In genomic region chr5:96258210-96258609, GRCm38 (mm10) we compare ENCODE assay signal across 27 mouse cellular contexts.
"Had no signal": no experiment of that assay in that cellular context is flagged by ENCODE, and none has a peak within 500 bp of the region (broad histone marks: within the 10 kb centered on the region; RNA-seq: fewer than 3 reads in every experiment).

No protein-coding gene starts in this region.

- ATAC-seq: hindbrain, embryonic 16.5 days; inflammation-experienced regulatory T-cells, adult 6 months; intestine, embryonic 15.5 days; intestine, postnatal 0 days had no signal

- DNase-seq: gastrocnemius, adult 2 months; gastrocnemius, postnatal 10 days; gastrocnemius, postnatal 25 days; heart, adult 18-20 months; heart, postnatal 10 days; heart, postnatal 4 days; kidney, adult 18-20 months; kidney, adult 8-10 months; kidney, postnatal 10 days; kidney, postnatal 25 days; kidney, postnatal 4 days; layer of hippocampus, adult 9-11 months; liver; liver, embryonic 13.5 days had no signal

- H3K4me2 ChIP-seq: heart, embryonic 12.5 days; hindbrain, embryonic 12.5 days; hindbrain, embryonic 14.5 days; intestine, embryonic 15.5 days; limb, embryonic 13.5 days; liver, embryonic 11.5 days; liver, embryonic 13.5 days; liver, embryonic 15.5 days had no signal

- H3K4me3 ChIP-seq: gastrocnemius, adult 2 months; heart, embryonic 10.5 days; heart, embryonic 12.5 days; hindbrain, embryonic 10.5 days; hindbrain, embryonic 12.5 days; intestine, embryonic 15.5 days; left cerebral cortex, adult 2 months; limb, embryonic 13.5 days; liver, embryonic 13.5 days; liver, embryonic 15.5 days had no signal

- H3K9ac ChIP-seq: heart, embryonic 12.5 days; hindbrain, embryonic 12.5 days; hindbrain, embryonic 14.5 days; intestine, embryonic 15.5 days; limb, embryonic 13.5 days; liver, embryonic 13.5 days; liver, embryonic 15.5 days had no signal

- H3K9me3 ChIP-seq: heart, embryonic 10.5 days; heart, embryonic 12.5 days; hindbrain, embryonic 10.5 days; hindbrain, embryonic 12.5 days; intestine, embryonic 15.5 days; limb, embryonic 13.5 days; liver, embryonic 13.5 days; liver, embryonic 15.5 days had no signal

- H3K4me1 ChIP-seq: heart, embryonic 10.5 days; heart, embryonic 12.5 days; hindbrain, embryonic 10.5 days; hindbrain, embryonic 12.5 days; intestine, embryonic 15.5 days; liver, embryonic 13.5 days; liver, embryonic 15.5 days had no signal

- H3K27ac ChIP-seq: gastrocnemius, adult 2 months; heart, embryonic 10.5 days; hindbrain, embryonic 10.5 days; hindbrain, embryonic 12.5 days; hindbrain, embryonic 14.5 days; intestine, embryonic 15.5 days; left cerebral cortex, adult 2 months; limb, embryonic 13.5 days; liver, embryonic 13.5 days; liver, embryonic 15.5 days had no signal

- H3K27me3 ChIP-seq: heart, embryonic 12.5 days; hindbrain, embryonic 12.5 days; intestine, embryonic 15.5 days; limb, embryonic 13.5 days; liver, embryonic 13.5 days; liver, embryonic 15.5 days had no signal
